Mouse (Mus musculus) heart, embryonic 11.5 days (tissue): ENCODE results near the gene Axdnd1. TPM values are rescaled to one million over a fixed set of nuclear protein-coding genes. Genes with fewer than 3 reads are reported as not detected.

Experiments used
- ATAC-seq: fragments of 200-750 bp; cut with Nextera tagmentation; replicated peaks from 2 replicates; pipeline ENCODE4 v1.8.0; 2017; ENCODE audit warnings: moderate library complexity; ENCODE audit not compliant: insufficient number of reproducible peaks, low FRiP score, low TSS enrichment
- H3K27ac ChIP-seq: fragments of 300-500 bp; sonication (generic); 2 replicates; pipeline ENCODE4 v1.5.1; 2014; ENCODE audit warnings: mild to moderate bottlenecking, low read depth, low read length
- H3K27me3 ChIP-seq: fragments of 300-500 bp; sonication (generic); 2 replicates; pipeline ENCODE4 v1.6.1; 2014; ENCODE audit warnings: mild to moderate bottlenecking, low read length, mixed read lengths; ENCODE audit not compliant: control insufficient read depth, insufficient read depth
- H3K36me3 ChIP-seq: fragments of 300-500 bp; sonication (generic); 2 replicates; pipeline ENCODE4 v1.6.1; 2014; ENCODE audit warnings: mild to moderate bottlenecking, low read length, moderate library complexity, mixed read lengths; ENCODE audit not compliant: control insufficient read depth, insufficient read depth
- H3K4me1 ChIP-seq: fragments of 300-500 bp; sonication (generic); 2 replicates; pipeline ENCODE4 v1.6.1; 2014; ENCODE audit warnings: low read length; ENCODE audit not compliant: control insufficient read depth, insufficient read depth
- H3K4me2 ChIP-seq: fragments of 300-500 bp; sonication (generic); 2 replicates; pipeline ENCODE4 v1.6.1; 2014; ENCODE audit warnings: mild to moderate bottlenecking, moderate library complexity
- H3K4me3 ChIP-seq: fragments of 300-500 bp; sonication (generic); 2 replicates; pipeline ENCODE4 v1.5.1; 2014; ENCODE audit warnings: low read depth, low read length
- H3K9ac ChIP-seq: fragments of 300-500 bp; sonication (generic); 2 replicates; pipeline ENCODE4 v1.6.1; 2014; ENCODE audit warnings: mild to moderate bottlenecking, low read depth, low read length, moderate library complexity
- H3K9me3 ChIP-seq: fragments of 300-500 bp; sonication (generic); replicated peaks from 2 replicates; pipeline ENCODE4 v1.6.1; 2016; ENCODE audit warnings: low read length; ENCODE audit not compliant: control insufficient read depth
- WGBS: fragments of 180-500 bp; shearing (Covaris S2); extraction: QIAGEN DNeasy Blood & Tissue Kit; methylation state at CpG from one replicate; pipeline ENCODE4 v1.1.7; 2014; ENCODE audit not compliant: insufficient replicate concordance; 5-methylcytosine and 5-hydroxymethylcytosine counted together
- polyA plus RNA-seq: library from polyadenylated mRNA; unstranded; fragments of >200 nt; fragmentation: Nextera tagmentation; extraction: Ambion mirVana; gene quantifications from 2 replicates; pipeline ENCODE4 v1.2.1, GENCODE M21; 2014

The Axdnd1 gene
- polyA plus RNA-seq, 1 experiment from 2014 or later, result 0.56 TPM

DNA sequence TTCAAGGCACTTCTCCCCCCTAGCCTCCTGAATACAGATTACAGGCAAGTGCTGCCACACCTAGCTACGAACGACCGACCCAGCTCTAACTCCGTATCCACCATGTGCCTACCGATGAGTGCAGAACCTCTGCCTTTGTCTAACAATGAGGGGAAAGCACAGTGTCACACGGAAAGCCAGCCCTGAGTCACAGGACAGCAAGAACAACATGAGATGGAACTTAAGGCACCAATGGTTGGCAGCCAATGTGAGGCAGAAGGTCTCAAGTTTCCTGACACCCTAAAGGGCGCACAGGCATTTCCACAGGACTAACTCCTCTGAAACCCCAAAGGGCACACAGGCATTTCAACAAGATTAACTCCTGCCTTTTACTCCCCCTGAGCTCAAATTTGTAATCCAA is 28.1 kb upstream of the Axdnd1 start:
- no peak overlapping the region for H3K27ac ChIP-seq
- H3K36me3 ChIP-seq, result no peaks in the 10 kb centered on the region
- H3K9ac ChIP-seq, result no peak overlapping the region
- H3K4me2 ChIP-seq, result no peak overlapping the region
- no peaks in the 10 kb centered on the region for H3K4me1 ChIP-seq
- no peak for ATAC-seq
- WGBS, result 84% methylated on average over 7 of the region's 7 CpGs
- no peaks in the 10 kb centered on the region for H3K9me3 ChIP-seq
- H3K4me3 ChIP-seq, result no peak overlapping the region
- H3K27me3 ChIP-seq, result no peaks in the 10 kb centered on the region

- no peak overlapping the region for H3K27ac ChIP-seq
- H3K36me3 ChIP-seq, result peaks cover 5% of the 10 kb centered on the region; the same call in 1 of the 2 replicates
- H3K4me1 ChIP-seq, result no peaks in the 10 kb centered on the region
- no peak overlapping the region for H3K4me3 ChIP-seq
- no peak for ATAC-seq
- WGBS, result 84% methylated on average over 1 of the region's 1 CpGs
- H3K4me2 ChIP-seq, result no peak overlapping the region
- H3K9me3 ChIP-seq, result no peaks in the 10 kb centered on the region
- H3K9ac ChIP-seq, result no peak overlapping the region
- no peaks in the 10 kb centered on the region for H3K27me3 ChIP-seq
Observed at GRCm38 (mm10) chr1:156445049-156445448, 24.1 kb upstream of the Axdnd1 start.

DNA sequence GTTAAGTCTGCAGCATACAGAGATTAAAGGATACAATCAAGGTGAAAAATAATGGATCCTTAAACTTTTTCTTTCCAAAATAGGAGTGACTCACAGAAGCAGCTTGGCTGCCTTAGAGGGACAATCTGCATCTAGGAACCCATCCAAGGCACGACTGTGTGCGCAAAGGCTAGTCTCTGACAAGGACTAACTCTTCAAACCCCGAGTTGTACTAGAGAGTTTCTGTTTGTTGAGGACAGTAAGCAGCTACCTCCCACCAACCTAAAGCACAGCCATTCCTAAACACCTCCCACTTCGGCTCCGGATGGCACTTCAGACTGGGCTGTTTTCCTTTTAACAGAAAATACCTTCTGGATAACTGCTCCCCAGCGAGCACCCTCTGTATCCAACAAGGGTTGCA is 21.8 kb upstream of the Axdnd1 start:
- no peak overlapping the region for H3K9ac ChIP-seq
- 72% methylated on average over 6 of the region's 6 CpGs for WGBS
- H3K36me3 ChIP-seq, result peaks cover 11% of the 10 kb centered on the region
- H3K9me3 ChIP-seq, result no peaks in the 10 kb centered on the region
- H3K27ac ChIP-seq, result no peak overlapping the region
- H3K4me2 ChIP-seq, result no peak overlapping the region
- ATAC-seq, result no peak
- no peaks in the 10 kb centered on the region for H3K27me3 ChIP-seq
- no peak overlapping the region for H3K4me3 ChIP-seq
- no peaks in the 10 kb centered on the region for H3K4me1 ChIP-seq

GRCm38 (mm10) chr1:156442266-156442665 is 21.3 kb upstream of the Axdnd1 start:
- no peaks in the 10 kb centered on the region for H3K4me1 ChIP-seq
- WGBS, result 92% methylated on average over 12 of the region's 12 CpGs
- H3K36me3 ChIP-seq, result peaks cover 16% of the 10 kb centered on the region

DNA sequence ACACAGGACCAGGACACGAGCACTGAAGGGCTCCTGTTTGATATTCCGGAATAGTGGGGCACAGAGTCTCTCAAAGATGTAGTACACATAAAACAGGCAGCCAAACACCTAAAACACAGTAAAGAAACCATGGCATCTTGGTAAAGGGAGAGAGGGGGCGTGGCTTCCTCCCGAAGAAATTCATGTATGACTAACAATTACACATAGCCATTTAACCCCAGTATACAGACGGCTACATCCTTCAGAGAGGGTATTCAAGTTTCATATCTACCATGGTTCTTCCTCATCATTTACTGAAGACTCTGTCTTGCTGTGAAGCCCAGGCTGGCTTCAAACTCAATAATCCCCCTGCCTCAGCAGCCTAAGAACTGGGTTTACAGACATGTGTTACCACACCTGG is 16.8 kb upstream of the Axdnd1 start:
- Histone ChIP-seq H3K4me3 (no peak overlapping the region), H3K27me3 (no peaks in the 10 kb centered on the region), H3K9ac (no peak overlapping the region), H3K9me3 (no peaks in the 10 kb centered on the region), H3K27ac (no peak overlapping the region), H3K4me2 (no peak overlapping the region), H3K36me3 (peaks cover 31% of the 10 kb centered on the region), H3K4me1 (no peaks in the 10 kb centered on the region)
- 88% methylated on average over 5 of the region's 5 CpGs for WGBS
- ATAC-seq, result no peak

More at GRCm38 (mm10) chr1:156442266-156442665, 21.3 kb upstream of the Axdnd1 start:
- no peaks in the 10 kb centered on the region for H3K9me3 ChIP-seq
- H3K4me3 ChIP-seq, result no peak overlapping the region
- no peak overlapping the region for H3K4me2 ChIP-seq
- H3K27ac ChIP-seq, result no peak overlapping the region
- no peak for ATAC-seq
- no peak overlapping the region for H3K9ac ChIP-seq
- no peaks in the 10 kb centered on the region for H3K27me3 ChIP-seq

DNA sequence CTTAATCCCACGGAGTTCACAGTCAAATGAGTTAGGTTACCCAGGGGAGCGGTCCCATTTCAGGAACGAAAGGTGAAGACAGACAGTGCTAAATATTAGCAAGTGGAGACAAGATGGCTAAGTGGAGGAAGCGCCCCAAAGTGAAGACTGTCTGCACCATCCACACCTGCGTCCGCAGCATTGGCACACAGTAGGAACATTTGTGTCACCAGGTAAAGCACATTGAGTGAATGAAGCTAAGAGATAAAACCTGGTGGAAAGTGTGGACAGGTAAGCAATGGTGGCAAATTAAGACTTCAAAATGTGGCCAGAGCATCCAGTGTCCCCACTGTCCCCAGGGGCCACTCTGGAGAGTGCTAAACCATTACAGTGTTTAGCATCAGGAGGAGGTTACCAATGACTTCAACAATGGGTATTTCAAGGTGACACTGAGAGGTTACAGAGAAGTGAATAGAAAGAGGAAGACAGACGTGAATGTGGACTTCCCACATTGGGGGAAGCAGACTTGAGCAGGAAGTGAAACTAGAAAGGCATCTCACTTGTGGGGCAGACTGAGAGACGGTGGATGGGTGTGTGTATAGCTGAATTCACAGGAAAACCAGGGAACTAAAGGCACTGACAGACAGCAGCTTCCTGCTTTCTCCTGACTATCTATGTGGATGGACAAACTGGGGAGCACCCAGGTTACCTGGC is 16.2 kb upstream of the Axdnd1 start:
- Histone ChIP-seq H3K4me1 (no peaks in the 10 kb centered on the region), H3K4me2 (no peak overlapping the region), H3K9ac (no peak overlapping the region), H3K9me3 (no peaks in the 10 kb centered on the region), H3K4me3 (no peak overlapping the region), H3K27ac (no peak overlapping the region), H3K27me3 (no peaks in the 10 kb centered on the region), H3K36me3 (peaks cover 33% of the 10 kb centered on the region)
- 87% methylated on average over 8 of the region's 8 CpGs for WGBS
- ATAC-seq, result no peak

GRCm38 (mm10) chr1:156433497-156433896 is 12.5 kb upstream of the Axdnd1 start:
- no peaks in the 10 kb centered on the region for H3K4me1 ChIP-seq
- WGBS, result 83% methylated on average over 3 of the region's 3 CpGs
- H3K4me2 ChIP-seq, result no peak overlapping the region
- no peak overlapping the region for H3K4me3 ChIP-seq
- H3K36me3 ChIP-seq, result peaks cover 30% of the 10 kb centered on the region
- no peaks in the 10 kb centered on the region for H3K27me3 ChIP-seq
- H3K9ac ChIP-seq, result no peak overlapping the region
- H3K27ac ChIP-seq, result no peak overlapping the region
- no peaks in the 10 kb centered on the region for H3K9me3 ChIP-seq
- no peak for ATAC-seq

DNA sequence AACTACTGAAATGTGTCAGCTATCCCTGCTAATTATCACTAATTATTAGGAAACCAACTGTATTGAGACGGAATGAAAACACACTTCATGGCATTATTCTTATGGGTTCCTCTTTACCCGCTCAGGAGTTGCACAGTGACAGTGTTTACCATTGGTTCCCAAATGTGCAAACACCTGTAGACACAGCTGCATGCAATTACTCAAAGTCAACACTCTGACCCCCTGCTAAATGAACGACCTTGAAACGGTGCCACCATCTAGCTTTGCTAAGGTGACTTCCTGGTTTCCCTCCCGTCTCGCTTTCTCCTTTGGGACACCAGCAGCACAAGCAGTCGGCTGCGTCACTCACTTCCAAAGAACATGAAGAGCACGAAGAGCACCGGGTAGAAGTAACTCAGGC is 11.5 kb upstream of the Axdnd1 start:
- H3K4me1 ChIP-seq, result no peaks in the 10 kb centered on the region
- H3K4me2 ChIP-seq, result no peak overlapping the region
- WGBS, result 82% methylated on average over 10 of the region's 10 CpGs
- H3K9ac ChIP-seq, result no peak overlapping the region
- H3K4me3 ChIP-seq, result no peak overlapping the region
- no peak overlapping the region for H3K27ac ChIP-seq
- no peaks in the 10 kb centered on the region for H3K27me3 ChIP-seq
- no peaks in the 10 kb centered on the region for H3K9me3 ChIP-seq
- peaks cover 25% of the 10 kb centered on the region for H3K36me3 ChIP-seq
- ATAC-seq, result no peak

GRCm38 (mm10) chr1:156428434-156428833 is 7.5 kb upstream of the Axdnd1 start:
- ATAC-seq, result no peak
- WGBS, result 79% methylated on average over 6 of the region's 6 CpGs

More at GRCm38 (mm10) chr1:156428434-156428833, 7.5 kb upstream of the Axdnd1 start:
- H3K4me1 ChIP-seq, result no peaks in the 10 kb centered on the region
- H3K4me3 ChIP-seq, result no peak overlapping the region
- H3K9ac ChIP-seq, result no peak overlapping the region
- H3K36me3 ChIP-seq, result peaks cover 8% of the 10 kb centered on the region
- H3K27ac ChIP-seq, result no peak overlapping the region
- H3K4me2 ChIP-seq, result no peak overlapping the region
- H3K27me3 ChIP-seq, result no peaks in the 10 kb centered on the region
- no peaks in the 10 kb centered on the region for H3K9me3 ChIP-seq
